Mouse (Mus musculus) myocyte (in vitro differentiated cells): Measurements from ENCODE around the gene Cyp4f37. TPM values are rescaled to one million over a fixed set of nuclear protein-coding genes. Genes with fewer than 3 reads are reported as not detected.
A peak's percentile ranks its signal among the peaks of the same experiment; 100 is the strongest.
"Not testable (repeated sequence)": the region's sequence is repeated elsewhere in the genome, so short reads cannot be mapped to it uniquely, and the experiment has no call there.

Experiments used
- H3K27me3 ChIP-seq: one replicate; pipeline ENCODE4 v1.6.1; 2011; ENCODE audit not compliant: control insufficient read depth, insufficient read depth, insufficient read length
- H3K36me3 ChIP-seq: one replicate; pipeline ENCODE4 v1.6.1; 2011; ENCODE audit not compliant: control insufficient read depth, insufficient read depth
- H3K4me2 ChIP-seq: one replicate; pipeline ENCODE4 v1.6.1; 2011; ENCODE audit warnings: low read depth, control low read depth
- H3K4me3 ChIP-seq: one replicate; pipeline ENCODE4 v1.5.1; 2011; ENCODE audit warnings: mild to moderate bottlenecking, control low read depth, moderate library complexity
- H3K79me2 ChIP-seq: one replicate; pipeline ENCODE4 v1.6.1; 2011; ENCODE audit not compliant: control insufficient read depth, insufficient read depth
- H3ac ChIP-seq: one replicate; pipeline ENCODE4 v1.6.1; 2011; ENCODE audit not compliant: control insufficient read depth, insufficient read length
- CEBPB ChIP-seq: IDR thresholded peaks from 2 replicates; pipeline ENCODE4 v1.6.1; 2011; ENCODE audit warnings: mild to moderate bottlenecking, moderate library complexity; ENCODE audit not compliant: poor library complexity, insufficient read depth, severe bottlenecking
- E2F4 ChIP-seq: IDR thresholded peaks from one replicate; pipeline ENCODE4 v1.6.1; 2011; ENCODE audit warnings: mild to moderate bottlenecking, control low read depth, moderate library complexity; ENCODE audit not compliant: insufficient read depth
- MAX ChIP-seq: IDR thresholded peaks from one replicate; pipeline ENCODE4 v1.6.1; 2011; ENCODE audit warnings: low read depth, mild to moderate bottlenecking, control low read depth
- MYOD1 ChIP-seq, 3 experiments: IDR thresholded peaks; one replicate each; pipeline ENCODE4 v1.6.1; 2011; ENCODE audit warnings: control low read depth in 2 of 3, low read depth in 2 of 3, mild to moderate bottlenecking in 2 of 3, moderate library complexity in 1 of 3; ENCODE audit not compliant: insufficient read length in 2 of 3, control insufficient read depth in 1 of 3
- MYOG ChIP-seq, 3 experiments: IDR thresholded peaks; one replicate each; pipeline ENCODE4 v1.6.1; 2011; ENCODE audit warnings: control low read depth in 2 of 3, low read depth in 2 of 3, mild to moderate bottlenecking in 2 of 3; ENCODE audit not compliant: insufficient read length in 2 of 3, control insufficient read depth in 1 of 3, insufficient read depth in 1 of 3
- POLR2A ChIP-seq: IDR thresholded peaks from one replicate; pipeline ENCODE4 v1.6.1; 2011; ENCODE audit warnings: low read depth, mild to moderate bottlenecking, control low read depth, moderate library complexity; ENCODE audit not compliant: insufficient read length
- POLR2AphosphoS2 ChIP-seq: IDR thresholded peaks from one replicate; pipeline ENCODE4 v1.6.1; 2011; ENCODE audit warnings: low read depth, control low read depth; ENCODE audit not compliant: insufficient read length
- REST ChIP-seq: IDR thresholded peaks from one replicate; pipeline ENCODE4 v1.6.1; 2011; ENCODE audit warnings: mild to moderate bottlenecking, control low read depth, moderate library complexity; ENCODE audit not compliant: insufficient read depth, insufficient read length
- SRF ChIP-seq: IDR thresholded peaks from one replicate; pipeline ENCODE4 v1.6.1; 2011; ENCODE audit warnings: low read depth; ENCODE audit not compliant: control insufficient read depth, insufficient read length
- TCF12 ChIP-seq: IDR thresholded peaks from one replicate; pipeline ENCODE4 v1.6.1; 2011; ENCODE audit warnings: mild to moderate bottlenecking, control low read depth; ENCODE audit not compliant: poor library complexity, insufficient read depth, severe bottlenecking
- TCF3 ChIP-seq: IDR thresholded peaks from one replicate; pipeline ENCODE4 v1.6.1; 2011; ENCODE audit warnings: low read depth, control low read depth; ENCODE audit not compliant: insufficient read length
- USF1 ChIP-seq: IDR thresholded peaks from one replicate; pipeline ENCODE4 v1.6.1; 2011; ENCODE audit warnings: low read depth, mild to moderate bottlenecking, control low read depth, moderate library complexity
- polyA plus RNA-seq: library from polyadenylated mRNA; unstranded; fragments of >200 nt; fragmentation: generic; extraction: Trizol; gene quantifications from one replicate; pipeline ENCODE4 v1.2.1, GENCODE M21; 2012; ENCODE audit warnings: missing spikeins

Cyp4f37 gene
- polyA plus RNA-seq, 1 experiment: not detected

DNA sequence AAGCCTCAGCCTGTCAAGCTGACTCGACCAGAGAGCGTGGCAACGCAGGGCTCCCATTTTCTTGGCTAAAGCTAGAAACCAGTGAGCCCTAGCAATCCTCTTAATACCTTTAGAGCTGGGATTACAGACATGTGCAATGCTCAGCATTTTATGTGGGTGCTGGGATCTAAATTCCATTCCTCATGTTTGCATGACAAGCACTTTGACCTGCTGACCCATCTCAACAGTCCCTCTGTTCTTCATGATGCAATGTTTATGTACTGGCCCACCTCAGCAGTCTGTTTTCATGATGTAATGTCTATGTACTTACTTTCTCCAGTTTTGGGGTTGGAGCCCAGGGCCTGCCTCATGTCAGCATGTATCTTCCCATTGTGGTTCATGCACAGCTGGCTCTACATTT lies 10.2 kb upstream of the Cyp4f37 start:
- Histone ChIP-seq H3K79me2 (no peaks in the 10 kb centered on the region), H3K36me3 (no peaks in the 10 kb centered on the region), H3K4me2 (no peak overlapping the region), H3K4me3 (no peak overlapping the region), H3K27me3 (no peaks in the 10 kb centered on the region), H3ac (no peak overlapping the region)
- no peak for TF ChIP-seq MYOG (IDR thresholded peaks at IDR 0.05; ENCODE audit: control insufficient read depth in 1 of 3, insufficient read depth in 1 of 3, insufficient read length in 2 of 3, low read depth in 2 of 3)
- TF ChIP-seq CEBPB: no peak
- no peak for TF ChIP-seq POLR2AphosphoS2
- TF ChIP-seq TCF12: no peak
- TF ChIP-seq POLR2A: no peak
- no peak for TF ChIP-seq REST
- TF ChIP-seq SRF: no peak
- no peak for TF ChIP-seq MAX
- TF ChIP-seq USF1: no peak
- no peak for TF ChIP-seq TCF3
- no peak for TF ChIP-seq MYOD1 (IDR thresholded peaks at IDR 0.05; ENCODE audit: control insufficient read depth in 1 of 3, insufficient read length in 2 of 3, low read depth in 2 of 3)
- no peak for TF ChIP-seq E2F4

DNA sequence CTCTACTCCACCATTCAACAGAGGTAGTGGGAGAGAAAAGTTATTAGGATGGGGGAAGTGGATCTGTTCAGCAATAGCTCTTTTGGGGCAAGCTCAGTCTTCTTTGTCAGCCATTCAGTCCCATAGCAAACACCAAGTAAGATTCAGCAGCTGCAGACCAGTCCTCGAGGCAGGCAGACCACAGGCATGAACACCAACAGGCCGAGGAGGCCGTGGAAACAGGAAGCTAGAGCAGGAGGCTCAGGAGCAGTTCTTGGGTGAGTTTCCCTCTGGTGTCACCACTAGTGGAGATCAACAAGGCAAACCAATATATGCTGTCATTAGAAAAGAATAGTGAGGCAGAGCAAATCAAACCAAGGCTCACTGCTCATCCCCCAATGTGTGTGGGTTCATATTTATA lies 8.7 kb upstream of the Cyp4f37 start:
- Histone ChIP-seq H3K4me3 (no peak overlapping the region), H3ac (no peak overlapping the region), H3K79me2 (no peaks in the 10 kb centered on the region), H3K4me2 (no peak overlapping the region), H3K27me3 (no peaks in the 10 kb centered on the region), H3K36me3 (no peaks in the 10 kb centered on the region)
- no peak for TF ChIP-seq REST
- no peak for TF ChIP-seq TCF12
- no peak for TF ChIP-seq MYOD1 (IDR thresholded peaks at IDR 0.05; ENCODE audit: control insufficient read depth in 1 of 3, insufficient read length in 2 of 3, low read depth in 2 of 3)

DNA sequence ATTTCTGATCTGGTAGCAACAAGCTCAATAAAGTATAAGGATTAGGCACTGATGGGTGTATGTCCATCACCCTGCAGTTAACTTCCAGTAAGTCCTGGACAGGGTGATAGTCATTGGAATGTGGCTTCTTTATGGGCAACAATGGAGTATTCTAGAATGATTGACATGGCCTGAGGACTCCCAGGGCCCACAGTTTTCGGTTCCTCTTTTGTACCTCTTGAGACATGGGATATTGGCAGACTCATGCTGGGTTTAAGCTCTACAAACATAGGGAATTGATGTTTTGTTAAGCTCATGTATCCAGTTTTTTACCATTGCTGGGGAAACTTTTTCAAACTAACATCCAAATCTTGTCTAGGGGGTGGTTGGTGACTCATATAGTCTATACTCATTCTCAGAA lies 3.9 kb upstream of the Cyp4f37 start:
- TF ChIP-seq REST (no peak), MYOD1 (IDR thresholded peaks at IDR 0.05; ENCODE audit: control insufficient read depth in 1 of 3, insufficient read length in 2 of 3, low read depth in 2 of 3) (no peak), MAX (no peak), MYOG (IDR thresholded peaks at IDR 0.05; ENCODE audit: control insufficient read depth in 1 of 3, insufficient read depth in 1 of 3, insufficient read length in 2 of 3, low read depth in 2 of 3) (no peak), SRF (no peak), POLR2AphosphoS2 (no peak), POLR2A (no peak), TCF12 (no peak), E2F4 (no peak), USF1 (no peak), TCF3 (no peak), CEBPB (no peak)
- H3K4me3 ChIP-seq: no peak overlapping the region
- H3K27me3 ChIP-seq: no peaks in the 10 kb centered on the region
- no peak overlapping the region for H3ac ChIP-seq
- H3K36me3 ChIP-seq: no peaks in the 10 kb centered on the region
- H3K4me2 ChIP-seq: no peak overlapping the region
- no peaks in the 10 kb centered on the region for H3K79me2 ChIP-seq

DNA sequence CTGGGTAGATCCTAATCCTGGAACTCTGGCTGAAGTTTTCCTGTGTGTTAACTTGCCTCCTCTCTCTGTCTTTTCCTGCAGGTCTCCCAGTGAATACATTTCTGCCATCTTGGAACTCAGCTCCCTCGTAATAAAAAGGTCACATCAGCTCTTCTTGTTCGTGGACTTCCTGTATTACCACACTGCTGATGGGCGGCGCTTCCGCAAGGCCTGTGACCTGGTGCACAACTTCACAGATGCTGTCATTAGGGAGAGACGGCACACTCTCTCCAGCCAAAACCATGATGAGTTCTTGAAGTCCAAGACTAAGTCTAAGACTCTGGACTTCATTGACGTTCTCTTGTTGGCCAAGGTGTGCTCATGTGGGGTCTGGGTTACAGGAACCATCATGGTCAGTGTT lies 8.6 kb downstream of the Cyp4f37 start:
- H3K4me3 ChIP-seq, H3K79me2 ChIP-seq, H3K36me3 ChIP-seq, H3ac ChIP-seq, H3K27me3 ChIP-seq, H3K4me2 ChIP-seq: not testable (repeated sequence)

DNA sequence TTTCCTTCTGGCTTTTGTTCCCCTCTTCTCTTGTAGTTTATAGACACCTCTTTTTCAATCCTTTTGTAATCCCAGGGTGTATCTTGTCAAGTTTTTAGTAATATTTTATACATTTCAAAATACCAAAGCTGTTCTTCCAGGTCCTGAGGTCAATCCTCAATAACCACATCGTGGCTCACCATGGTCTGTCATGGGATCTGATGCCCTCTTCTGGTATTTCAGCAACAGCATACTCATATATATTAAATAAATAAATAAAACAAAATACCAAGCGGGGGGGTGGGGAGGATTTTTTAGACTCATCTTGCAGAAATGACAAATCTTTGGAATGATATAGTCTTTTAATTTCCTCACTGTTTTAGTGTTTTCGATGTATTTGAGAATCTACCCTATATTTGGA lies 10.8 kb downstream of the Cyp4f37 start:
- Histone ChIP-seq H3K4me3 (no peak overlapping the region), H3K36me3 (no peaks in the 10 kb centered on the region), H3K27me3 (peaks cover 3% of the 10 kb centered on the region), H3K4me2 (no peak overlapping the region), H3K79me2 (no peaks in the 10 kb centered on the region), H3ac (no peak overlapping the region)
- no peak for TF ChIP-seq E2F4
- TF ChIP-seq REST: no peak
- TF ChIP-seq POLR2A: no peak
- TF ChIP-seq CEBPB: no peak
- TF ChIP-seq TCF12: no peak
- no peak for TF ChIP-seq MYOD1 (IDR thresholded peaks at IDR 0.05; ENCODE audit: control insufficient read depth in 1 of 3, insufficient read length in 2 of 3, low read depth in 2 of 3)
- no peak for TF ChIP-seq TCF3
- no peak for TF ChIP-seq USF1
- no peak for TF ChIP-seq SRF
- no peak for TF ChIP-seq POLR2AphosphoS2
- TF ChIP-seq MAX: no peak
- TF ChIP-seq MYOG (IDR thresholded peaks at IDR 0.05; ENCODE audit: control insufficient read depth in 1 of 3, insufficient read depth in 1 of 3, insufficient read length in 2 of 3, low read depth in 2 of 3): no peak

DNA sequence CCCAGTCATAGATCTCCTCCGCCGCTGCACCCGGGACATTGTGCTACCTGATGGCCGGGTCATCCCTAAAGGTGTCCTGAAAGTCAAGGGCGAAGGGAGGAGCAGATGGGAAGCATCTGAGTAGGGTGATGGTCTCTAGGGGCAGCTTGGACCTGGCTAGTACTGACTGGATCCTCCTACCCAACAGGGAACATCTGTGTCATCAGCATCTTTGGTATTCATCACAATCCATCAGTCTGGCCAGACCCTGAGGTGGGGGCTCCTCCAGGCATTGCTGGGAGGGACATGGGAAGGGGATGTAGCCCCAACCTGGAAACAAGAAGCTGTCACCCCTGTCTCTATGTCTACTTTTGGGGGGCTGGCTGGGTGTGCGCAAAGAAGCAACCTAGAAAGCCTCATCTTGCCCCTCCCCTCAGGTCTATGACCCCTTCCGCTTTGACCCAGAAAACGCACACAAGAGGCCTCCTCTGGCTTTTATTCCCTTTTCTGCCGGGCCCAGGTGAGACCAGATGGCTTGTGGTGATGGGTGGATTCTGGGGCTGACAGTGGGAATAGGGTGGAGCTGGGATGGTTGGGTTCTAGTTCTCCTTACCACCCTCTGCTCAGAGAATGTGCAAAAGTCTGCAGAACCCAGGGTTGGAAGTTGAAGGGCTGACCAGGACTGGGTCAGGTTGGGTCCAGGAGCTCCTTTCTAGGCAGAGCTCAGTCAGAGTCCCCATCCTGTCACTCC lies 13.3 kb downstream of the Cyp4f37 start:
- not testable (repeated sequence) for H3K36me3 ChIP-seq, H3K79me2 ChIP-seq, H3K4me3 ChIP-seq, H3ac ChIP-seq, H3K27me3 ChIP-seq
- H3K4me2 ChIP-seq: peak overlapping the region; percentile 34
